8 mouse cellular contexts compared by ENCODE assay signal in the genomic region with DNA sequence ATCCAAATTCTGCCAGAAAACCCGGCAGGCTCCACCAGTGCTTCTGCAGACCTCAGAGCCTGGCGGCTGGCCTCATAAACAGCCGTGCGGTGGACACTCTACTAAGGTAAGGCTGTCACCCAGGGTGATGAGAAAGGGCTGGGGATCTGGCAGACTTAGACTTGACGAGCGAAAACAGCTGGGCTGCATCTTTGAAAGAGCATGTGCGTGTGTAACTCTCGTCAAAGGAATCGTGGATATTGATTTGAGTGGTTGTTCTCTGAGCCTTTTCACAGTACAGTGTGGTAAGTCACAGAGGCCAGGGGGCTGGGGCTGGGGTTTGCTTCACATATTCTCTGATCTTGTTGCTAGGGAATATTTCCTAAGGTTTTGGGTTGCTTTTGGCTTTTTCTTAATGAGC. TPM values are rescaled to one million over a fixed set of nuclear protein-coding genes. Genes with fewer than 3 reads are reported as not detected.
DNase-seq lines count a peak whose midpoint lies in the region; ATAC-seq and TF ChIP-seq lines count a peak whose summit lies in the region.

A gene (plus strand): TSS at position 26 of the 400 bp plus-strand sequence.

- peaks cover 11% of the 10 kb centered on the region; the same call in 1 of the 2 replicates for H3K4me1 ChIP-seq in kidney, embryonic 14.5 days (ENCODE audit: control insufficient read depth, insufficient read depth, low read length)
- no peaks in the 10 kb centered on the region for H3K4me1 ChIP-seq in hindbrain, embryonic 16.5 days (ENCODE audit: control insufficient read depth, insufficient read depth, low read depth, low read length)
- no peaks in the 10 kb centered on the region for H3K4me1 ChIP-seq in liver, postnatal 0 days (ENCODE audit: insufficient read depth)

- intact Hi-C loops in gastrocnemius, adult 2 months (cut with DNase I) = no loop called here

- no peak for DNase-seq in kidney, postnatal 10 days
- DNase-seq in adrenal gland, adult 8-10 months = no peak
- no peak for DNase-seq in gastrocnemius, adult 2 months
- DNase-seq in liver, postnatal 0 days = no peak
- DNase-seq in embryo, embryonic 9.5 days (ENCODE audit: extremely low spot score) = no peak
- DNase-seq in cerebellum, postnatal 10 days = no peak

- TF ChIP-seq EP300 in liver, postnatal 0 days (IDR thresholded peaks at IDR 0.05; ENCODE audit: low read depth) = no peak

- no peaks in the 10 kb centered on the region for H3K36me3 ChIP-seq in kidney, embryonic 14.5 days (ENCODE audit: control insufficient read depth, insufficient read depth, low read length)
- no peaks in the 10 kb centered on the region for H3K36me3 ChIP-seq in hindbrain, embryonic 16.5 days (ENCODE audit: control insufficient read depth, insufficient read depth, low read length)
- no peaks in the 10 kb centered on the region for H3K36me3 ChIP-seq in liver, postnatal 0 days (replicated peaks; ENCODE audit: insufficient read depth, low read length)

- H3K27ac ChIP-seq in kidney, embryonic 14.5 days (ENCODE audit: low read depth, low read length) = 0 out of 2 replicates have a peak within 1 kb of the TSS, but pooled peaks have one; percentile 11
- H3K27ac ChIP-seq in gastrocnemius, adult 2 months = no peak within 1 kb of the TSS
- H3K27ac ChIP-seq in hindbrain, embryonic 16.5 days (ENCODE audit: low read depth, low read length) = no peak within 1 kb of the TSS
- H3K27ac ChIP-seq in liver, postnatal 0 days (ENCODE audit: low read depth) = no peak within 1 kb of the TSS

- no peak within 1 kb of the TSS for H3K9ac ChIP-seq in kidney, embryonic 14.5 days (ENCODE audit: low read depth, low read length)
- no peak within 1 kb of the TSS for H3K9ac ChIP-seq in hindbrain, embryonic 16.5 days (ENCODE audit: low read depth, low read length)
- no peak within 1 kb of the TSS for H3K9ac ChIP-seq in liver, postnatal 0 days (replicated peaks)

- 24% methylated on average over 9 of the region's 9 CpGs for WGBS in kidney, embryonic 14.5 days
- 71% methylated on average over 9 of the region's 9 CpGs for WGBS in hindbrain, embryonic 16.5 days
- 73% methylated on average over 9 of the region's 9 CpGs for WGBS in liver, postnatal 0 days (ENCODE audit: insufficient replicate concordance)

- ATAC-seq in kidney, embryonic 14.5 days (ENCODE audit: low FRiP score, low TSS enrichment) = no peak
- no peak for ATAC-seq in hindbrain, embryonic 16.5 days
- ATAC-seq in liver, postnatal 0 days = no peak

- H3K4me3 ChIP-seq in kidney, embryonic 14.5 days (ENCODE audit: low read length) = no peak within 1 kb of the TSS
- H3K4me3 ChIP-seq in gastrocnemius, adult 2 months = no peak within 1 kb of the TSS
- no peak within 1 kb of the TSS for H3K4me3 ChIP-seq in hindbrain, embryonic 16.5 days (ENCODE audit: low read length)
- H3K4me3 ChIP-seq in liver, postnatal 0 days (ENCODE audit: low read depth, low read length) = no peak within 1 kb of the TSS

- H3K4me2 ChIP-seq in kidney, embryonic 14.5 days (replicated peaks; ENCODE audit: low read depth, low read length) = no peak within 1 kb of the TSS
- no peak within 1 kb of the TSS for H3K4me2 ChIP-seq in hindbrain, embryonic 16.5 days (ENCODE audit: low read length)
- no peak within 1 kb of the TSS for H3K4me2 ChIP-seq in liver, postnatal 0 days (ENCODE audit: low read depth, low read length)

- H3K9me3 ChIP-seq in kidney, embryonic 14.5 days (ENCODE audit: control insufficient read depth, low read length) = 0 out of 2 replicates have a peak, but pooled peaks cover 2% of the 10 kb centered on the region
- no peaks in the 10 kb centered on the region for H3K9me3 ChIP-seq in hindbrain, embryonic 16.5 days (ENCODE audit: control insufficient read depth, low read length)
- H3K9me3 ChIP-seq in liver, postnatal 0 days (ENCODE audit: low read length) = no peaks in the 10 kb centered on the region

- no peaks in the 10 kb centered on the region for H3K27me3 ChIP-seq in kidney, embryonic 14.5 days (ENCODE audit: control insufficient read depth, insufficient read depth, low read length)
- H3K27me3 ChIP-seq in hindbrain, embryonic 16.5 days (replicated peaks; ENCODE audit: control insufficient read depth, insufficient read depth, low read length) = no peaks in the 10 kb centered on the region
- no peaks in the 10 kb centered on the region for H3K27me3 ChIP-seq in liver, postnatal 0 days (ENCODE audit: insufficient read depth, low read length)

- TF ChIP-seq CTCF in gastrocnemius, adult 2 months (IDR thresholded peaks at IDR 0.05) = no peak
- TF ChIP-seq CTCF in liver, postnatal 0 days (IDR thresholded peaks at IDR 0.05; ENCODE audit: low read depth) = no peak

RNA-seq across cellular contexts. Expression of the gene that starts here (rescaled TPM):
- polyA plus RNA-seq in kidney, embryonic 14.5 days (2014; fragmentation: Nextera tagmentation; extraction: Ambion mirVana) = 72.4 and 136 TPM in 2 replicates
- total RNA-seq in adrenal gland, adult 8-10 months (2022) = 100 to 1,000 TPM in 2 of 4 experiments, 10 to 100 TPM in 2; 75.8 to 107 (median 91.5) TPM
- 10 to 100 TPM; 58.2 to 76.0 TPM for total RNA-seq in gastrocnemius, adult 2 months (2021)
- polyA plus RNA-seq in hindbrain, embryonic 16.5 days (2015; fragmentation: Nextera tagmentation; extraction: Ambion mirVana) = 87.1 and 104 TPM in 2 replicates
- 26.7 and 28.1 TPM in 2 replicates for polyA plus RNA-seq in liver, postnatal 0 days (2015; fragmentation: Nextera tagmentation; extraction: Ambion mirVana)
